10 mouse cellular contexts compared by ENCODE assay signal in the genomic region with DNA sequence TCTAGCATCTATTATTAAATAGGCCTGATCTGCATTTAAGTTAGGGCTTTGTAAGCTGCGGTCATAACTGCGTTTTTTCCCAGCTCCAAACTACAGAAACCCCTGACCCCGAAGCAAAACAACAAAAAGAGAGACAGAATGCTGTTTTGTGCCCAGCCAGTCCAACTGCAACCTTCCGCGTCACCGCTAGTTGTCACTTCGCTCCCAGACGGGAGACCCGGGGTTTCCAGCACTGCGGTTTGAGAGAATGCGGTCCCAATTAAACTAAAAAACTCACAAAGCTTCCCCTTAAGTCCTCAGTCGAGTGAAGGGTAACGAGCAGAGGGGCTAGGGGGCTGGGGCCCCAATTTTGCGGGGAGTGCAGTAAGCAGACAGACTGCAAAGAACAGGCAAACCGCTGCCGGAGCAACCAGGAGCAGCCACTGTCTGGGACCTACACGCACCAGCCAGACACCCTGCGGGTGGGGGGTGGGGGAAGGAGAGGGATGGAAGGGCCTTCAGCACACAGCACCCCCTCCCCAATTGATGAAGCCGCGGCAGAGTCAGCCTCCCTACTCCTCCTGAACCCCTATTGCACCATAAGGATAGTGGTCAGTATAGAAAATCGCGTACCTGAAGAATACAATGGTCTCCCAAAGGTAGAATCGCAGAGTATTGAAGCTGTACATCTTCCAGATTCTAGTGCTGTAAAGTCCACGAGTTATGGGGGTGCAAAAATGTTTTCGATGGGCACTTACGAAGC. TPM values are rescaled to one million over a fixed set of nuclear protein-coding genes. Genes with fewer than 3 reads are reported as not detected.
DNase-seq lines count a peak whose midpoint lies in the region; ATAC-seq lines count a peak whose summit lies in the region.
"Had no signal": no experiment of that assay in that cellular context is flagged by ENCODE, and none has a peak within 500 bp of the region (broad histone marks: within the 10 kb centered on the region; RNA-seq: fewer than 3 reads in every experiment).

No protein-coding gene starts in this region.

- H3K9ac ChIP-seq in hindbrain, embryonic 11.5 days (ENCODE audit: low read depth, low read length): peak overlapping the region; percentile 77
- H3K9ac ChIP-seq in liver, embryonic 12.5 days: no peak overlapping the region

- no peaks in the 10 kb centered on the region for H3K9me3 ChIP-seq in hindbrain, embryonic 11.5 days (ENCODE audit: control insufficient read depth, low read length)
- H3K9me3 ChIP-seq in midbrain, embryonic 10.5 days (replicated peaks): no peaks in the 10 kb centered on the region
- H3K9me3 ChIP-seq in liver, embryonic 12.5 days (replicated peaks): no peaks in the 10 kb centered on the region

- H3K36me3 ChIP-seq in hindbrain, embryonic 11.5 days (ENCODE audit: control insufficient read depth, insufficient read depth, low read length): no peaks in the 10 kb centered on the region
- H3K36me3 ChIP-seq in midbrain, embryonic 10.5 days: no peaks in the 10 kb centered on the region
- H3K36me3 ChIP-seq in liver, embryonic 12.5 days: no peaks in the 10 kb centered on the region

- peak overlapping the region; percentile 83 for H3K27ac ChIP-seq in hindbrain, embryonic 11.5 days (ENCODE audit: low read depth, low read length)
- no peak overlapping the region for H3K27ac ChIP-seq in midbrain, embryonic 10.5 days (replicated peaks)
- H3K27ac ChIP-seq in liver, embryonic 12.5 days: no peak overlapping the region

- peak; percentile 49 for ATAC-seq in hindbrain, embryonic 11.5 days (ENCODE audit: low FRiP score)
- no peak for ATAC-seq in liver, embryonic 12.5 days

- H3K4me3 ChIP-seq in hindbrain, embryonic 11.5 days (ENCODE audit: low read depth, low read length): peak overlapping the region; percentile 75
- peak overlapping the region; percentile 49 for H3K4me3 ChIP-seq in midbrain, embryonic 10.5 days
- no peak overlapping the region for H3K4me3 ChIP-seq in liver, embryonic 12.5 days
- H3K4me3 ChIP-seq: myocyte had no signal

- H3K4me2 ChIP-seq in hindbrain, embryonic 11.5 days (replicated peaks; ENCODE audit: low read depth, low read length): peak overlapping the region; percentile 52
- H3K4me2 ChIP-seq in liver, embryonic 12.5 days: no peak overlapping the region

- peak; percentile 41 for DNase-seq in ZHBTc4 (ENCODE audit: low read depth, low spot score)
- DNase-seq in cerebellum, postnatal 36 days: peak; percentile 43 to 50
- peak; percentile 75 for DNase-seq in hindbrain, embryonic 11.5 days (ENCODE audit: low spot score)
- DNase-seq in midbrain, embryonic 10.5 days (ENCODE audit: low spot score): peak; percentile 43
- no peak for DNase-seq in urinary bladder, postnatal 10 days (ENCODE audit: low spot score)
- DNase-seq in gastrocnemius, adult 8-10 months (ENCODE audit: low spot score in 2 of 2): no peak
- DNase-seq in ovary, adult 18-20 months (ENCODE audit: low spot score): no peak

- no peaks in the 10 kb centered on the region for H3K4me1 ChIP-seq in hindbrain, embryonic 11.5 days (replicated peaks; ENCODE audit: control insufficient read depth, insufficient read depth, low read length)
- H3K4me1 ChIP-seq in midbrain, embryonic 10.5 days: peaks cover 17% of the 10 kb centered on the region
- H3K4me1 ChIP-seq in liver, embryonic 12.5 days: no peaks in the 10 kb centered on the region

- no peaks in the 10 kb centered on the region for H3K27me3 ChIP-seq in hindbrain, embryonic 11.5 days (ENCODE audit: control insufficient read depth, insufficient read depth, low read length)
- peaks cover 79% of the 10 kb centered on the region for H3K27me3 ChIP-seq in midbrain, embryonic 10.5 days (ENCODE audit: low read depth, poor library complexity, severe bottlenecking)
- H3K27me3 ChIP-seq in liver, embryonic 12.5 days (replicated peaks): peaks cover 41% of the 10 kb centered on the region

- WGBS in hindbrain, embryonic 11.5 days: 3% methylated on average over 26 of the region's 26 CpGs
- WGBS in midbrain, embryonic 10.5 days: 5% methylated on average over 26 of the region's 26 CpGs
- WGBS in liver, embryonic 12.5 days (ENCODE audit: insufficient replicate concordance): 7% methylated on average over 26 of the region's 26 CpGs

RNA-seq across cellular contexts. Expression of a gene that starts 0.8 kb away (rescaled TPM):
- 5.8 and 10.0 TPM in 2 replicates for polyA plus RNA-seq in hindbrain, embryonic 11.5 days (2014; fragmentation: Nextera tagmentation; extraction: Ambion mirVana)
- 0.05 and 0.31 TPM in 2 replicates for polyA plus RNA-seq in midbrain, embryonic 10.5 days (2016; fragmentation: Nextera tagmentation; extraction: Ambion mirVana)
- not detected for total RNA-seq in gastrocnemius, adult 8-10 months (2022)
- polyA plus RNA-seq in liver, embryonic 12.5 days (2016; fragmentation: Nextera tagmentation; extraction: Ambion mirVana): not detected in 2 replicates
- polyA plus RNA-seq: heart, embryonic 16.5 days had no signal

Comparison
In these comparisons a context has a peak if more than half of its experiments do, and no peak if none do; other contexts are left out.
1. DNase-seq: peak in ZHBTc4 (single experiment), cerebellum, postnatal 36 days (2 of 2), hindbrain, embryonic 11.5 days (single experiment) and midbrain, embryonic 10.5 days (single experiment); none in urinary bladder, postnatal 10 days (single experiment), gastrocnemius, adult 8-10 months (0 of 2) and ovary, adult 18-20 months (single experiment).